Mouse (Mus musculus): Measurements from ENCODE around the gene Gsdmc3. TPM values are rescaled to one million over a fixed set of nuclear protein-coding genes. Genes with fewer than 3 reads are reported as not detected.
"Not testable (repeated sequence)": the region's sequence is repeated elsewhere in the genome, so short reads cannot be mapped to it uniquely, and the experiment has no call there.

The Gsdmc3 gene
- total RNA-seq (2021), result not detected
- long read RNA-seq, experiment 1, result 0 reads
- long read RNA-seq, experiment 2, result 0 reads

DNA sequence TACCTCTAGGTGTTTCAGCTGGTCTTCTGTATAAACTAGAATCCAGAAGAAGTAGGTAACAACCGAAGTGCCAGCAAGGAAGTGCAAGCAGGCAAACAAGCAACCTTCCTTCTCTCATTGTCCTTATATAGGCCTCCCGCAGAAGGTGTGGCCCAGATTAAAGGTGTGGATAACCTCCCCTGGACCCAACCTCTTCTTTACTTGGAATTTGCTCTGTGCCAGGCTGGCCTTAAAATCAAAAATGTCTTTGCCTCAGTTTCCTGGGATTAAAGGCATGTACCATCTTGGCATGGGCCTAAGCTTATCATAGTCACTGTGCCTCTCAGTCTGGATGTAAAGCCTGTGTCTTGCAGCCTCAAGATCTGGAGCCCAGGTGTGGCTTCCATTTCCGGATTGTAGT lies at the start of gene Gsdmc3:
Gene Gsdmc3 (minus strand): TSS at position 101 of the 400 bp plus-strand sequence.
- DNase-seq, result not testable (repeated sequence)

DNA sequence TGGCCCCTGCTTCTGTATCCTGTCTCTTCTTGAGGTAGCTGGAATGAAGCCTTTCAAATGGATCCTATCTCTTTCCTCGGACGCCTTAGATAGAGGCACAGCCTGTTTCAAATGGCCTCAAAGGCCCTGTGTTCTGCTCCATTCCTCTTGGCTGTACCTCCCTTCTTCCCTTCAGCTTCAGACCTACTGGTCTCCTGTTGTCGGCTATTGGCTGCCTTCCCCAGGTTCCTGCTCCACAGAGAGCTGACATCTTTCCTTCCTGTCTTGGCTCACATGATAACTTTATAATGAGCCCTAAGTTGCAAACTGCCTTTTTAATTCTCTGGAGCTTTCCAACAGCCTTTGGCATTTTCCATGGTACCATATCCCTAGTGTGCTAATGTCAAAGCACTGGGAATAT lies 47.8 kb upstream of the Gsdmc3 start:
- no peak for DNase-seq

DNA sequence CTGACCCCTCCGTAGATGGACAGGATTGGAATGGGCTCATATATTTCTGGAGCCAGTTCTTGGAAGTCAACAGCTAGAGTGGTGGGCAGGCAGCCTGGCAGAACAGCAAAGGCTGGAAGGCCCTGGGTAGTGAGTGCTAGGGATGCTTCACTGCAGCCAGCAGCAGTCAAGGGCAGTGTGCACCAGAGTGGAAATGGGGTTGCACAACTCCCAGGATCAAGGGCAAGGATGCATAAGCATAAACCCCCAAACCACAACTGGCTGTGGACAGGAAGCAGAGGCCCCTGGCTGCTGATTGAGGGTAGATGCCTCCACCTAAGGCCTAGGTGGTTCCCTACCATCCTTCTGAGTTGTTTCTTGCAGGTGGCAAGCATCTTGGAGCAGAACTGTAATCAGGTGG lies 46.1 kb upstream of the Gsdmc3 start:
- DNase-seq, result no peak

DNA sequence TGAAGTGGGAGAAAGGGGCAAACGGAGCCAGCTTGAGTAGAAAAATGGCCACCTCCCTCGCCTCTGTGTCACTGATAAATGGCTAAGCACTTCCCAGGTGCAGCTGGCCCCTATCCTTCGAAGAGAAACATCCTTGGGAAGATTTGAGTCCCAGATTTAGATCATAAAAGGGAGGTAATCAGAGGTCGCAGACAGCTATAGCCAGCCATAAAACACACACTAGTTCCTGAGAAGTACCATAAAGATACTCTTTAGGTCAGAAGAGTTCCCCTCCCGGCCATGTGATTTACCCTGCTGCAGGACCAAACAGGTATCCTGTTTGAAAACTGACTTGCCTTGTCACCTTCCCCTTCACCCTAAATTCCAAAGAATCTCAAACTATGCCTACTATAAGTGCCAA lies 43.3 kb upstream of the Gsdmc3 start:
- not testable (repeated sequence) for DNase-seq

DNA sequence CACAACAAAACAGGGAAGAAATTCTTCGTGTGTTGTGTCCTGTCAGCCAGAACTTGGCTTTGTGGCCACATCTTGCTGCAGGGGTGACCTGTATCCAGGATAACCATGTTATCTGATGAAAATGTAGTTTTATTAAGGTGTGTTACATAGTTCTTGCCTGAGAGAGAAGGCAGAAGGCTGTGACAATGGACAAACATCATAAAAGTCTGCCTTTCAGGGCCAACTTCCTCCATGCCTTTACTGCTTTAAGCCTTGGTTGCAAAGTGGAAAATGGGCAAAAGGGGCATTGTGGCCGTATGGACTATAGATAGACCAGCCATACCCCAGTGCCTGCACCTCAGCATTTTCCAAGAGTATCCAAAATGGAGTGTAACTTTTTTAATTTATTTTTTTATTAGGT lies 41.4 kb upstream of the Gsdmc3 start:
- DNase-seq, result not testable (repeated sequence)

DNA sequence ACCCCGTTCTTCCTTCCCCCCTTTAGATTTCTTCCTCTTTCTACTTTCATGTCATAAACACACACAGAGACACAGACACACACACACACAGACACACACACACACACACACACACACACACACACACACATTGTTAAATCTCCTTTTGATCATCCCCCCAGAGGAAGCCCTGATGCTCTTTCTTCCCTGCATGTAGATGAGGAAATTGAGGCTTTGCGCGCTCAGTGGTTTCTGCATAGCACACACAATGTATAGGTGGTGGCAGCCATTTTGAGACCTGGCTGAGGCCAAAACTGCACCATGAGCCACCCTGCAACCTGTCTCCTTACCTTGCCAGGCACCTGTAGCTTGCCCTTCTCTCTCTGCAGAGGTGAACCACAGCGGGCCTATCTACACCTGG lies 38.2 kb upstream of the Gsdmc3 start:
- DNase-seq, result not testable (repeated sequence)

DNA sequence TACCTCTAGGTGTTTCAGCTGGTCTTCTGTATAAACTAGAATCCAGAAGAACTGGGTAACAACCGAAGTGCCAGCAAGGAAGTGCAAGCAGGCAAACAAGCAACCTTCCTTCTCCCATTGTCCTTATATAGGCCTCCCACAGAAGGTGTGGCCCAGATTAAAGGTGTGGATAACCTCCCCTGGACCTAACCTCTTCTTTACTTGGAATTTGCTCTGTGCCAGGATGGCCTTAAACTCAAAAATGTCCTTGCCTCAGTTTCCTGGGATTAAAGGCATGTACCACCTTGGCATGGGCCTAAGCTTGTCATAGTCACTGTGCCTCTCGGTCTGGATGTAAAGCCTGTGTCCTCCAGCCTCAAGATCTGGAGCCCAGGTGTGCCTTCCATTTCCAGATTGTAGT lies 33.8 kb upstream of the Gsdmc3 start, which contains the start of gene Gsdmc4:
Gene Gsdmc4 (minus strand): TSS at position 101 of the 400 bp plus-strand sequence.
- DNase-seq, result not testable (repeated sequence)

DNA sequence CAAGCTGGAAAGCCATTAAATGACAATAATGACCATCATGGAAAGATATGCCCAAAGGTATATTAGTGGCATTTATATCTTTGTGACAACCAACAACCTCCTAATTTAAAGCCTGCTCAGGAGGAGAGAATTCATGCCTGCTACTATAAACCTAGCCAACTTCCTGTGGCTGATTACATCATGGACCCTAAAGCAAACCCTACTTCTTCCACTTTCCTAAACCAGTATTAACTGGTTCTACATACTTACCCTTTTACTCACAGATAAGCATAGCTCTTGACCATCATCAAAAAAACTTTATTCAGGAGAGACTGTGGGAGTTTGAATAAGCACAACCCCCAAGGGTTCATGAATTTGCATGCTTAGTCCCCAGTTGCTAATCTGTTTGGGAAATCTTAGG lies 31.5 kb upstream of the Gsdmc3 start:
- not testable (repeated sequence) for DNase-seq

DNA sequence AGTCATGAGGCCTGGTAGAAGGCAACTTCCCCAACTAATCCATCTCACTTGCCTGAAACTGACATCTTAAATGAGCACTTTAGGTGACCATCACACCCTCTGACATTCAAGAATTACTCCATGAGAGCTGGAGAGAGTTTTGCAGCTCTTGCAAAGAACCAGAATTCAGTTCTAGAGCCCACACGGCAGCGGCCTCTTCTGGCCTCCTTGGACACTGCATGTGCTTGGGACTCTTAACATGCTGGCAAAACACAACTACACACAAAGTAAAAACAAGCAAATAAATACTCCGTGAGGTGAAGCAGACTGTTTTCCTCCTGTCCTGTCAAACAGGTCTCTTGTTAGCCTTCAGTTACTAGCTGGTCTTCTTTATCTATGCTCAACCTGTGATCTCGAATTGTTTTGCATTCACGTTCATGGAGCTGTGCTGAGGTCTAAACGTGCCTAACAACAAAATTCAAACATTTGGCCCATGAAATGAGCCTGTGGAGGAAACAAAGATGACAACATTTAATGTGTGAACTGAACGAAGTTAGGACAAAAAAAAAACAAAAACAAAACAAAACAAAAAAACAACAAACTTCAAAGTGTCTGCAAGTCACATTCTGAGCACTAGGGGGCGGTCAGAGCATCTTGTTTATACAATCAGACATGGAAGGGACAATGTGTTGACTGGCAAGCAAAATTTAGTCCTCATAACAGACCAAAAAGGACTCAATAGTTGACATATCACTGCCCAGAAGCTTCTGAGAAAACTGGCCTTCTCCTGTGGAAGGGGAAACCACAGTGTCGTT lies 17.4 kb upstream of the Gsdmc3 start:
- peak; percentile 7 for DNase-seq

DNA sequence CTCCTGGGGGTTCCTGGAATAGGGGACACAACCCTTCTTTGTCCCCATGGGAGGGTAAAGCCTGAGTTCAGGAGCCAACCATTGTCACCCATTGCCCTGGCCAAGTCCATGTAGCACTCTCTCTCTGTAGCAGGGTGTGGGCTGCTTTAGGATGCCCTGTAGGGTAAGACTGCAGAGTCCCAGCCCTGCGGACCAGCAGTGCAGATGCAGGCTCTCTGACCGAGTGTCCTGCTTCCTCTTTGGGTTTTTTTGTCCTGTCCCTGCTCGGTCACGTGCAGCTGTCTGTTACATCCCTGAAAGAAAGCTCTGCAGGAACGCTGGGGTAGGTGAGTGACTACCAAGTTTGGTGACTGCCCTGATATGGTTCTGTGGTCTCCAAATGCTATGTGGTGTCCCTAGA lies 10.1 kb upstream of the Gsdmc3 start:
- DNase-seq, result not testable (repeated sequence)

DNA sequence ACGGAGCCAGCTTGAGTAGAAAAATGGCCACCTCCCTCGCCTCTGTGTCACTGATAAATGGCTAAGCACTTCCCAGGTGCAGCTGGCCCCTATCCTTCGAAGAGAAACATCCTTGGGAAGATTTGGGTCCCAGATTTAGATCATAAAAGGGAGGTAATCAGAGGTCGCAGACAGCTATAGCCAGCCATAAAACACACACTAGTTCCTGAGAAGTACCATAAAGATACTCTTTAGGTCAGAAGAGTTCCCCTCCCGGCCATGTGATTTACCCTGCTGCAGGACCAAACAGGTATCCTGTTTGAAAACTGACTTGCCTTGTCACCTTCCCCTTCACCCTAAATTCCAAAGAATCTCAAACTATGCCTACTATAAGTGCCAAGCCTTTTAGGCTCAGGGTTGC lies 9.6 kb upstream of the Gsdmc3 start:
- DNase-seq, result not testable (repeated sequence)

DNA sequence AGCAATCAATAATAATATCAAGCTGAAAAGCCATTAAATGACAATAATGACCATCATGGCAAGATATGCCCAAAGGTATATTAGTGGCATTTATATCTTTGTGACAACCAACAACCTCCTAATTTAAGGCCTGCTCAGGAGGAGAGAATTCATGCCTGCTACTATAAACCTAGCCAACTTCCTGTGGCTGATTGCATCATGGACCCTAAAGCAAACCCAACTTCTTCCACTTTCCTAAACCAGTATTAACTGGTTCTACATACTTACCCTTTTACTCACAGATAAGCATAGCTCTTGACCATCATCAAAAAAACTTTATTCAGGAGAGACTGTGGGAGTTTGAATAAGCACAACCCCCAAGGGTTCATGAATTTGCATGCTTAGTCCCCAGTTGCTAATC lies 2.2 kb downstream of the Gsdmc3 start:
- not testable (repeated sequence) for DNase-seq

DNA sequence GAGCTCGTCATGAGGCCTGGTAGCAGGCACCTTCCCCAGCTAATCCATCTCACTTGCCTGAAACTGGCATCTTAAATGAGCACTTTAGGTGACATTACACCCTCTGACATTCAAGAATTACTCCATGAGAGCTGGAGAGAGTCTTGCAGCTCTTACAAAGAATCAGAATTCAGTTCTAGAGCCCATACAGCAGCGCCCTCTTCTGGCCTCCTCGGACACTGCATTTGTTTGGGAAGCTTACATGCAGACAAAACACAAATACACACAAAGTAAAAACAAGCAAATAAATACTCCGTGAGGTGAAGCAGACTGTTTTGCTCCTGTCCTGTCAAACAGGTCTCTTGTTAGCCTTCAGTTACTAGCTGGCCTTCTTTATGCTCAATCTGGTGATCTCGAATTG lies 16.4 kb downstream of the Gsdmc3 start:
- not testable (repeated sequence) for DNase-seq

Other genes starting within 250 kb of the Gsdmc3 start
- under 1 TPM in 1 of 2 experiments, not detected in 1; 0.14 TPM for gene Gsdmc2, start 33.4 kb downstream of the Gsdmc3 start, total RNA-seq (2021)
- gene Gsdmc4, start 33.7 kb upstream of the Gsdmc3 start, total RNA-seq (2021), result not detected
- gene Fam49b, start 181.9 kb upstream of the Gsdmc3 start, total RNA-seq (2021), result 10 to 100 TPM; 64.8 to 65.6 TPM

Measured in gastrocnemius, postnatal 10 days (tissue).